Mouse (Mus musculus) right cerebral cortex, postnatal 4 days (tissue): ENCODE measurements around the gene Arhgap32.
A peak's percentile ranks its signal among the peaks of the same experiment; 100 is the strongest.

Experiments
- DNase-seq: peaks from one replicate; pipeline ENCODE4 v3.0.0-alpha.2; 2022

Arhgap32 gene

DNA sequence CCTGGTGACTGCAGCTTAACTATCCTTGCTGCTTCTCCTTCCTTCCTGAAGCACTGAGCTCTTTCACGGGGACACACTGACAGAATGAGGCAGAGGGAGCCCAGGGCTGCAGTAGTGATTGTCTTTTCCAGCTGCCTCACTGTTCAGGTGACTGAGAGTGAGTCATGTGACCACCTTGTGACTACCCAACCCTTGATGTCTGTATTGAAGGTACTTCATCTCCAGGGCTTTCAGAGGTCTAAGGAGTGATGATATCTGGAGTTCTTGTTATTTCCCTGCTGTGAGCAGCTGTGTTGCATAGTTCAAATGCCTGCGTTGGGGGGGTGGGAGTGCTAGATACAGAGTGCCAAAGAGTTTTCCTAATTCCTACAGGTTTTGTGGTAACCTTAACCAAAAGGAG lies 141.9 kb downstream of the Arhgap32 start:
- no peak for DNase-seq

DNA sequence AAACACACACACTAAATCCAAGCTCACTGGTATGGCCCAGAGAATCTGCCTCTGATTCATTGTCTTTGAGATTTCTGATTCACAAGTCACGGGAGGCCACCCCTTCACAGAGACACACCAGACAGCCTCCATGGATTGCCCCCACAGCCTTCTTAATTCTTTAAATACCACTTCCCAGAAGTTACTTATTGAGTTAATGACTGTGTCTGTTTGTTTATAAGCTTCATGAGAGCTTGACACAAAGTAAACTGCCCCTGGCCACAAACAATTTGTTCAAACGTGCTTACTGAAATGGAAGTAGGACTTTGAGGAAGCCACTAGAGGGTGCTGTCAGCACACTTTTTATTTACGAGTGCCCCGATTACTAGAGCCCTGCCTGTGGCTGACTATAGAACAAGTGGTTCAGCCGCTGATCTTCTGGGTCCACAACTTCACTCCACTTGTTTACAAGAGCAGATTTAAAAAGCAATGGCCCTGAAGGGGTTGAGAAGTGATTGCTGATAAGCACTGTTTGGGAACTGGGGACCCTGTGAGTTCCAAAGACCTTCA lies 156.0 kb downstream of the Arhgap32 start:
- DNase-seq: peak; percentile 65

DNA sequence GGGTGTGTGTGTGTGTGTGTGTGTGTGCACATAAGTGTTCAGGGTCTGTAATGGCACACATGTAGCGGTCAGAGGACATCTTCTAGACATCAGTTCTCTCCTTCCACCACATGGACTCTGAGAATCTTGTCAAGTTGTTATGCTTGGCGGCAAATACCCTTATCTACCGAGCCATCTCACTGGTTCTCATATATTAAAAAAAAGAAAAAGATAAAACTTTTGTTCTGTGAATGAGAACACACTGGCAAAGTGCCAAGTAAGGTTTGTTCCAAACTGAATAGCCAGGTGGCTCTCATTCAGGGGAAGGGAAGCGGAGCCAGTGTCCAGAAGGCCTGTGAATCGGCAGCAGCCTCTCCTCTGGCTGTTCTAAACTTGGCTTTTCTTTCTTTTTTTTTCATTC lies 162.1 kb downstream of the Arhgap32 start:
- DNase-seq: no peak

DNA sequence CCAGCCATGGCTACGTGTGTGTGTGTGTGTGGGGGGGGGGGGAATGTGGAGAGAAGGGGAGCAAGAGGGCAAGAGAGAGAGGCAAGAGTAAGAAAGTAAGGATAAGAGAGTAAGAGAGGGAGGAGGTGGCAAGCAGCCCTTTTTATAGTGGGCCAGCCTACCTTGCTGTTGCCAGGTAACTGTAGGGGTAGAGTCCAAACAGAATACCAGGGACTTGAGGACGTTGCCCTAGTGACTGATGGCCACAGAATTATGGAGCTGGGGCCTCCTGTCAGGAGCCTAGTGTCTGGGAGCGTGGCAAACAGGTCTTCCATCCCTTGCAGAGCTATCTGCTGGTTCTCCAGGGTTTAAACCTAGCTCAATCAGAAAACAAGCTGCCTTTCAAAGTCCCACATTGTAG lies 163.9 kb downstream of the Arhgap32 start:
- DNase-seq: no peak

DNA sequence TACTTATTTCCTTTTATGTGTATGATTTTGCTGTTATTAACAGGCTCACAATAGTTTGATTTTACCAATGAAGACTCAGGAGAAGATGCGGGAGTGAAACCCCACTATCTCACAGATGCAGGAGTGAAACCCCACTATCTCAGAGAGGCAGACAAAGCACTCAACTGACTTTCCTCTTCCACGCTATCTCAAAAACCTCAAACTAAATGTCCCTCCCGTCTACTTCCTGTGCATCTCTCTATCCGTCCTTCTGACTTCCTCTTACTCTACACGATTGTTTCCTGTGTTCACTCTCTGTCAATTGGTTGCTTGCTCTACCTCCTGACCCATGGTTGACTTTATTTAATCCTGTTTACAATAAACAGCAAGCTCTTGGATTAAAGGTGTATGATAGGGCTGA lies 164.5 kb downstream of the Arhgap32 start:
- no peak for DNase-seq

DNA sequence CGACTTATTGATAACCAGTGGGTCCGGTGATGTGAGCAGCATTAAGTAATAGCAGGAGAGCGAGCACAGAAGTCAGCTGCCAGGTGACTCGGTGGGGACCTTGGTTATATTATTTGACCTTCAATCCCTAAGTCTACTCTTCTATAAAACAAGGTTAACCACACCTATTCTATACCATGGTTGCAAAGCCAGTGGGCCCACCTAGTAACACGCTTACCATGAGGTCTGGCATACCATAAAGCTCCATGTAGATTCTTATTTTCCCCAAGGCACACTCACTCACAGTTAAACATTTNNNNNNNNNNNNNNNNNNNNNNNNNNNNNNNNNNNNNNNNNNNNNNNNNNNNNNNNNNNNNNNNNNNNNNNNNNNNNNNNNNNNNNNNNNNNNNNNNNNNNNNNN lies 167.7 kb downstream of the Arhgap32 start:
- no peak for DNase-seq

DNA sequence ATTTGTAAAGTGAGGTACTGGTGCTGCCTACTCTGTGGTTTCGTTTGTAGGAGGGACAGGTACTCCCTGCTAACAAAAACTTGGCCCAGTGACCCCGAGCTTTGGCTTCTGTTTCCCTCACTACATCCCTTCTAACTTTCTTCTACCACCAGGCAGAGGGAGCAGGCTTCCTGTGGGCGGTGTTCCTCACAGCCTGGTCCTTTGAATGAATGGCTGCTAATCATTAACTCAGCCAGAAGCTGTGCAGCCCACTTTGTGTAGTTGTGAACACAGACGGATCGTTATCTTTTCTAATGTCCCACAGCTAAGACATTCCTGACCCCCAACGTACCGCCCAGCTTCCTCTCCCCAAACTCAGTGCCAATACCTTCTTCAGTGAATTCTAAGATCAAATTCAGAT lies 175.7 kb downstream of the Arhgap32 start:
- no peak for DNase-seq

DNA sequence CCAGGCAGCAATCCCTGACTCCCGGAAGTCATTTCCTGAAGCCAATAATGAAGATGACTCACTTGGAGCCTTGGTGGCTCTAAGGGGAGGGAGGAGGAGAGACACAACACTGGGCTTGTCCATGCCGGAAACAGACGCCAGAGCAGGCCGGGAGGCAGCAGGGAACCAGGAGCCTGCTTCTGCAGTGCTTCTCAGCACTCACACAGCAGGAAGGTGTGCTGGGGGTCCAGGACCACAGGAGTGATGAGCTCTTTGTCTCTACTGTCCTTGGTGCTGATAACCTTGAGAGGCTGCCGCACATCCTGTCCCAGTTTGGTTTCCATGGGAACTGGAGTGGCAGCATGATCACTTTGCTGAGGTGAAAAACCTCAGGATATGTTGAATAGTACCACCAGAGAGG lies 176.8 kb downstream of the Arhgap32 start:
- no peak for DNase-seq

DNA sequence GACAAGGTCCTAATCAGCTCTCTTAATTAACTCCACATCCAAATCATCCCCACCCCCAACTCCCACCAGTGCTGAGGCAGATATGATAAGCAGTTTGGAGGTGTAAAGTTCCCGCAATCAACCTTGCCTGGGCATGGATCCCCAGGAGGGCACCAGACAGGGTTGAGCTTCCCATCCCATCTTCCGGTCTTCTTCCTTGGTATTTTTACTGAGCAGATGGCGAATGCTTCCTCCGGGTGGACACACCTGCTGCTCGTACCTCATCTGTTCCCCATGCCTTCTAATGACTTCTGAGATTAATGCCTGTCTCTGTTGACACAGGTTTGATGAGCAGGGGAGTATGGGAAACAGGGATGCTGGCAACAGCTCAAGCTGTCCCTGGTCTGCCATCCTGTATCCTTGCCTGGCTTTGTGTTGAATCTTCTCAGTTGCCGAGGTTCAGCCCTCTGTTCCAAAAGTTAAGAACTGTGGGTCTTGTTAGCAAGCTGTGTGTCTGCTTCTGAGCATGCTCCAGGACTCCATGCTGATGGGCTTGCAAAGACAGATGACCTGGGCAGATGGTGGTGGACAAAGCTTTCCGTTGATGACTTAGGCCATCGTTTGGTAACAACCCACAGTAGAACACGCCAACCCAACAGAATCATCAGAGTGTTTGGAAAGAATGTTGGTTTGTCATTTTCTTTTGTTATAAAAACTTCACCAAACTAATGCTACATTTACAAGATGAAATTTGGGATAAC lies 179.3 kb downstream of the Arhgap32 start:
- DNase-seq: no peak

DNA sequence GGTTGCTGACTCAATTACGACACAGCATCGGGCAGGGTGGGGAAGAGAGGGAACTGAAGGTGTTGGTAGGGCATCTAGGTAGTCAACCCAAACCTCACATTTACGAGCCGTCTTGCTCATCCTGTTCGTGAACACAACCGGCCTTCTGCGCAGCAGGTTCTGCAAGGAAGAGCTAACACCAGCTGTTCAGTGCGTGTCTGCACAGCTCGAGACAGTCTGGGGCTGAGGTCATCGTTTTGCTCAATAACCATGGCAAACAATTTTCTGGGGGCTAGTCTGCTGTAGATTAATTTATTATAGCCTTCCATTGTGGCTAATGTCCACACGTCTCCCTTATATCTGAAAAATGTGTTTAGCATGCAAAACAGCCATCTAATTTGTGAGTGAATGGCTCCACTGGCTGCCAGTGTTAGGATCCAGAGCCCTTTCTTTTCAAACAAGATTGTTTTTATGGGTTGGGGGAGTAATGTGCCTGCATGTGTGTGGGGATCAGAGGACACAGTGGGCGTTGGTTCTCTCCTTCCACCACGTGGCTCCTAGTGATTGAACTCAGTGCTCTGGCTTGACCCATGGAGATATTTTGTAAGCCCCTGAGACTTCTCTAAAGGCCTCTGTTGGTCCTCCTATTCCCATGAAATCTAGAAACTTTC lies 186.7 kb downstream of the Arhgap32 start:
- DNase-seq: no peak

DNA sequence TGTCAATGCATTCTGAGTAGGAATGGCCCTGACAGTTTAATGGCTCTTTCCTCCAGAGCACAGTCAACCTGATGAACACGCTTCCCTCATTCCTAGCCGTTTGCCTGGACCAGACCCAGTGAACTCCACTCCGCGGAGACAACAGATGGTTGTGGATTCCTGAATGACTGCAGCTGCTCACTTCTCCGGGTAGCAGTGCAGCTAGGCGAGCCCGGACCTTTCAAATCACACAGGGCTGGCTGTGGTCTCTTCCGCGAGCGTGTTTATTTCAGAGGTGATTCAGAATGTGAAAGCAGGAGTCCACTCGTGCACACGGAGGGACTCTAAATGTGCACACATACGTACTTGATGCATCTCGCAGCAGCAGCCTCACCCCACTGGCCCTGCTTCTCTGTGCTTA lies 195.8 kb downstream of the Arhgap32 start:
- peak; percentile 4 for DNase-seq

DNA sequence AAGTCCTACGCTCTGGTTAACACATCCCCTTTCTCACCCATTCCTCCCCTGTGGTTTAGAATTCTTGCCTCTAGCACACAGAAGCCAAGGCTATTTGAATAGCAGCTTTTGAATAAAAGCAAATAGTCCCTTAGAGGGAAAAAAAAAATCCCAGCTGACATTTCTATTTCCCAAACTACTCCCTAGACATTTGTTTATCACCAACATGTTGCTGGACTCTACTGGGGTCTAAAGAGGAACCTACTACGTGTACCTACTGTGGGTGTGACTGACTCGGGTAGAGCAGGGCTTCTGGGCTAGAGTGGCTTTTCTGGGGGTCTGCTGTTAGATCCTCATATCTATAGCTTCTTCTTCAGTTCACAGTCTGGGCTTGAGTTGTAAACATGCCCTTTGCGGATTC lies 196.3 kb downstream of the Arhgap32 start:
- no peak for DNase-seq

DNA sequence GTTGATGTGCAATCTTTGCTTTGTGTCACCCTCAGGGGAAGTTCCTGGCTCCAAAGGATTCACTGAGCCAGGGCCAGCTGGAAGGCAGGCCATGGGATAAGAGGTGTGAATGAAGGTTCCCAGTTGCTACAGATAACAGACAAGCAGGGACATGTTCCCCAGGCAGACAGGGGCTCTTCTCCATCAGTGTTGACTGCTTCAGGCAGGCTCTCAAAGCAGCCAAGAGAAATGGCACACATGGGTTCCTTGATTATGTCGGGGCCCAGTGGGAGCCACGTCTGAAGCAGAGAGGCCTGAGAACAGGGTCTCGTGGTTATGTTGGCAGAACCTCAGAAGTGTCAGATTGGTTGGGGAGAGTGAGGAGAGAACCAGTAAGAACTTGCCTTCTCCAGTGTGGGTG lies 198.1 kb downstream of the Arhgap32 start:
- DNase-seq: no peak

DNA sequence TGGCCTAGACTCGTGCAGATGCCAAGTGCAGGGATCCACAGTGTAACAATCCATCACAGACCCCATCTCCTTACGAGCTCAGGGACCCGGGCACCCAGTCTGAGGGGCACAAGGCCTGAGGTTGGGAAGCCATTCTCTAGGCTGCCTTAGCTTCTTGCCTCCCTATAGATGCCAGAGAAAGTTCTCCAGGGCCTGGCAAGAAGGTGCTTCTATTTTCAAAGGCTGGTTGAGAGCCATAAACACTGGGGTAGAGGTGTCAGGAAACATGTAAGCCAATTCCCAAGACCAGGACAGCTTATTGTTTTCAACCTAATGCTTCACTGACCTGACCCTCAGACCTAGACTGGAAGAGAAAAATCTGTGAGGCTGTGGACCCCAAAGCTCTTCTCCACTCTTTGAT lies 200.1 kb downstream of the Arhgap32 start:
- DNase-seq: no peak
